Comparison of ENCODE assay signal across 18 mouse cellular contexts in the genomic region with DNA sequence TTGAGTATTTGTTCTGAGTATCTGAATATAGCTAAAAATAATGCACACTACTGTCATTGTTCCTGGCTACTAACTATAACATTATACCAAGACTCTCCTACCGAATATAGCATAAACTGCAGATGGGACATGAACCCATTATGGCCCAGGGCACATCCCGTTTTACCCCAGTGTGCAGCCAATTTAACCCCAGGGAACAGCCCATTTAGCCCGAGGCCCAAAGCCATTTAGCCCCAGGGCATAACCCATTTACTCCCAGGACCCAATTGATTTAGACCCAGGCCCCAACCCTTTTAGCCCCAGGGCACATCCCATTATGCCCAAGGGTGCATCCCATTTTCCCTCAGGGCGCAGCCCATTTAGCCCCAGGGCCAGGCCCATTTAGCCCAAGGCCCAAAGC. TPM values are rescaled to one million over a fixed set of nuclear protein-coding genes. Genes with fewer than 3 reads are reported as not detected.
"Had no signal": no experiment of that assay in that cellular context is flagged by ENCODE, and none has a peak within 500 bp of the region (broad histone marks: within the 10 kb centered on the region; RNA-seq: fewer than 3 reads in every experiment).

No protein-coding gene starts in this region.

RNA-seq across cellular contexts. Expression of a gene that starts 7.5 kb away (rescaled TPM):
- polyA plus RNA-seq: liver, embryonic 14.5 days; liver, embryonic 16.5 days; lung, adult 2 months; lung, embryonic 15.5 days; lung, postnatal 0 days; macrophage; midbrain, embryonic 11.5 days; midbrain, embryonic 15.5 days; myocyte; neural tube, embryonic 11.5 days; neural tube, embryonic 13.5 days; neural tube, embryonic 15.5 days; small intestine, adult 2 months; stomach, embryonic 14.5 days; stomach, embryonic 16.5 days; testis, adult 2 months; thymus, adult 2 months; urinary bladder, adult 2 months had no signal

RNA-seq across cellular contexts. Expression of a gene that starts 10.6 kb away (rescaled TPM):
- polyA plus RNA-seq: liver, embryonic 14.5 days; liver, embryonic 16.5 days; lung, adult 2 months; lung, embryonic 15.5 days; lung, postnatal 0 days; macrophage; midbrain, embryonic 11.5 days; midbrain, embryonic 15.5 days; myocyte; neural tube, embryonic 11.5 days; neural tube, embryonic 13.5 days; neural tube, embryonic 15.5 days; small intestine, adult 2 months; stomach, embryonic 14.5 days; stomach, embryonic 16.5 days; testis, adult 2 months; urinary bladder, adult 2 months had no signal
